Mouse (Mus musculus) heart, embryonic 10.5 days (tissue): Measurements from ENCODE around the gene Ccdc175. TPM values are rescaled to one million over a fixed set of nuclear protein-coding genes. Genes with fewer than 3 reads are reported as not detected.

Source experiments
- DNase-seq: peaks from one replicate; pipeline ENCODE4 v3.0.0-alpha.2; 2017; ENCODE audit warnings: low spot score
- H3K27ac ChIP-seq: fragments of 300-500 bp; sonication (generic); 2 replicates; pipeline ENCODE4 v1.5.1; 2016; ENCODE audit warnings: mild to moderate bottlenecking
- H3K27me3 ChIP-seq: fragments of 300-500 bp; sonication (generic); 2 replicates; pipeline ENCODE4 v1.6.1; 2016; ENCODE audit warnings: mild to moderate bottlenecking; ENCODE audit not compliant: poor library complexity, insufficient read depth, severe bottlenecking
- H3K36me3 ChIP-seq: fragments of 300-500 bp; sonication (generic); 2 replicates; pipeline ENCODE4 v1.6.1; 2016; ENCODE audit warnings: mild to moderate bottlenecking, moderate library complexity
- H3K4me1 ChIP-seq: fragments of 300-500 bp; sonication (generic); 2 replicates; pipeline ENCODE4 v1.6.1; 2016; ENCODE audit warnings: mild to moderate bottlenecking
- H3K4me3 ChIP-seq: fragments of 300-500 bp; sonication (generic); 2 replicates; pipeline ENCODE4 v1.5.1; 2016; ENCODE audit warnings: mild to moderate bottlenecking, moderate library complexity
- H3K9me3 ChIP-seq: fragments of 300-500 bp; sonication (generic); 2 replicates; pipeline ENCODE4 v1.6.1; 2016; ENCODE audit warnings: mild to moderate bottlenecking, moderate library complexity
- WGBS: fragments of 180-500 bp; shearing (Covaris S2); methylation state at CpG from one replicate; pipeline ENCODE4 v1.1.7; 2016; 5-methylcytosine and 5-hydroxymethylcytosine counted together
- polyA plus RNA-seq: library from polyadenylated mRNA; unstranded; fragments of >200 nt; fragmentation: Nextera tagmentation; extraction: Ambion mirVana; gene quantifications from 2 replicates; pipeline ENCODE4 v1.2.1, GENCODE M21; 2016

Ccdc175 gene
- polyA plus RNA-seq, 1 experiment from 2014 or later: not detected

GRCm38 (mm10) chr12:72085329-72086165 is 99.3 kb downstream of the Ccdc175 start, which contains the start of the genes L3hypdh and Jkamp:
TSS of gene L3hypdh (minus strand) at chr12:72085439.
TSS of gene Jkamp (plus strand) at chr12:72085589.
- peak; percentile 100 for DNase-seq
- WGBS: under 1% methylated on average over 60 of the region's 60 CpGs
- Histone ChIP-seq H3K27ac (peak within 1 kb of the TSS; percentile 96), H3K4me3 (peak within 1 kb of the TSS; percentile 81), H3K36me3 (peaks cover 4% of the 10 kb centered on the region), H3K4me1 (peaks cover 29% of the 10 kb centered on the region), H3K9me3 (no peaks in the 10 kb centered on the region), H3K27me3 (no peaks in the 10 kb centered on the region)

- under 1% methylated on average over 31 of the region's 31 CpGs for WGBS
- no peak for DNase-seq
- Histone ChIP-seq H3K27me3 (no peaks in the 10 kb centered on the region), H3K36me3 (no peaks in the 10 kb centered on the region), H3K9me3 (no peaks in the 10 kb centered on the region), H3K4me1 (peaks cover 29% of the 10 kb centered on the region), H3K4me3 (peak overlapping the region; percentile 81), H3K27ac (peak overlapping the region; percentile 96)
Observed at GRCm38 (mm10) chr12:72085024-72085328, 99.9 kb downstream of the Ccdc175 start.

- peak; percentile 88 for DNase-seq
Observed at GRCm38 (mm10) chr12:72084261-72085023, 100.4 kb downstream of the Ccdc175 start.

GRCm38 (mm10) chr12:72083265-72083664 is 101.6 kb downstream of the Ccdc175 start:
- H3K4me1 ChIP-seq: peaks cover 29% of the 10 kb centered on the region
- H3K36me3 ChIP-seq: no peaks in the 10 kb centered on the region
- H3K9me3 ChIP-seq: no peaks in the 10 kb centered on the region
- H3K4me3 ChIP-seq: no peak overlapping the region
- 83% methylated on average over 9 of the region's 9 CpGs for WGBS
- DNase-seq: no peak
- no peak overlapping the region for H3K27ac ChIP-seq
- H3K27me3 ChIP-seq: no peaks in the 10 kb centered on the region

More at GRCm38 (mm10) chr12:72084261-72085023, 100.4 kb downstream of the Ccdc175 start:
- Histone ChIP-seq H3K27ac (peak overlapping the region; percentile 96), H3K36me3 (no peaks in the 10 kb centered on the region), H3K27me3 (no peaks in the 10 kb centered on the region), H3K9me3 (no peaks in the 10 kb centered on the region), H3K4me3 (peak overlapping the region; percentile 81), H3K4me1 (peaks cover 29% of the 10 kb centered on the region)
- 3% methylated on average over 46 of the region's 46 CpGs for WGBS

GRCm38 (mm10) chr12:72082370-72082769 is 102.5 kb downstream of the Ccdc175 start:
- Histone ChIP-seq H3K36me3 (no peaks in the 10 kb centered on the region), H3K27ac (peak overlapping the region; percentile 59; the same call in 1 of the 2 replicates), H3K27me3 (no peaks in the 10 kb centered on the region), H3K4me1 (peaks cover 22% of the 10 kb centered on the region), H3K4me3 (peak overlapping the region; percentile 44), H3K9me3 (no peaks in the 10 kb centered on the region)
- DNase-seq: no peak
- 19% methylated on average over 18 of the region's 18 CpGs for WGBS

- 74% methylated on average over 3 of the region's 3 CpGs for WGBS
- no peaks in the 10 kb centered on the region for H3K27me3 ChIP-seq
- peak overlapping the region; percentile 44 for H3K4me3 ChIP-seq
- DNase-seq: no peak
- H3K27ac ChIP-seq: no peak overlapping the region
- H3K4me1 ChIP-seq: peaks cover 22% of the 10 kb centered on the region
- no peaks in the 10 kb centered on the region for H3K36me3 ChIP-seq
- H3K9me3 ChIP-seq: no peaks in the 10 kb centered on the region
Observed at GRCm38 (mm10) chr12:72081961-72082360, 102.9 kb downstream of the Ccdc175 start.

GRCm38 (mm10) chr12:72078248-72078647 is 106.6 kb downstream of the Ccdc175 start:
- no peak overlapping the region for H3K27ac ChIP-seq
- H3K36me3 ChIP-seq: peaks cover 15% of the 10 kb centered on the region
- H3K9me3 ChIP-seq: 0 out of 2 replicates have a peak, but pooled peaks cover 2% of the 10 kb centered on the region
- H3K4me1 ChIP-seq: peaks cover 11% of the 10 kb centered on the region
- H3K27me3 ChIP-seq: no peaks in the 10 kb centered on the region
- H3K4me3 ChIP-seq: no peak overlapping the region
- DNase-seq: no peak
- 89% methylated on average over 3 of the region's 3 CpGs for WGBS

- Histone ChIP-seq H3K4me3 (peak within 1 kb of the TSS; percentile 80), H3K9me3 (0 out of 2 replicates have a peak, but pooled peaks cover 2% of the 10 kb centered on the region), H3K27me3 (peaks cover 47% of the 10 kb centered on the region), H3K36me3 (peaks cover 15% of the 10 kb centered on the region), H3K4me1 (peaks cover 16% of the 10 kb centered on the region), H3K27ac (peak within 1 kb of the TSS; percentile 73)
- under 1% methylated on average over 94 of the region's 94 CpGs for WGBS
- peak; percentile 90 for DNase-seq
Observed at GRCm38 (mm10) chr12:72070327-72071269, 114.2 kb downstream of the Ccdc175 start, which contains the start of gene Gpr135. TSS of gene Gpr135 (minus strand) at chr12:72071125.

GRCm38 (mm10) chr12:72069626-72070326 is 115.1 kb downstream of the Ccdc175 start:
- no peak for DNase-seq
- H3K36me3 ChIP-seq: peaks cover 10% of the 10 kb centered on the region
- WGBS: 4% methylated on average over 40 of the region's 40 CpGs
- peak overlapping the region; percentile 73 for H3K27ac ChIP-seq
- peaks cover 47% of the 10 kb centered on the region for H3K27me3 ChIP-seq
- H3K9me3 ChIP-seq: 0 out of 2 replicates have a peak, but pooled peaks cover 2% of the 10 kb centered on the region
- peaks cover 16% of the 10 kb centered on the region for H3K4me1 ChIP-seq
- peak overlapping the region; percentile 80 for H3K4me3 ChIP-seq

GRCm38 (mm10) chr12:72057780-72058179 is 127.0 kb downstream of the Ccdc175 start:
- Histone ChIP-seq H3K4me3 (no peak overlapping the region), H3K4me1 (no peaks in the 10 kb centered on the region), H3K9me3 (no peaks in the 10 kb centered on the region), H3K27me3 (no peaks in the 10 kb centered on the region), H3K36me3 (no peaks in the 10 kb centered on the region), H3K27ac (no peak overlapping the region)
- DNase-seq: no peak
- WGBS: 80% methylated on average over 1 of the region's 1 CpGs

- no peak overlapping the region for H3K27ac ChIP-seq
- H3K27me3 ChIP-seq: no peaks in the 10 kb centered on the region
- no peaks in the 10 kb centered on the region for H3K4me1 ChIP-seq
- no peak for DNase-seq
- WGBS: 42% methylated on average over 6 of the region's 6 CpGs
- no peak overlapping the region for H3K4me3 ChIP-seq
- H3K9me3 ChIP-seq: no peaks in the 10 kb centered on the region
- no peaks in the 10 kb centered on the region for H3K36me3 ChIP-seq
Observed at GRCm38 (mm10) chr12:72053851-72054250, 131.0 kb downstream of the Ccdc175 start.

- no peaks in the 10 kb centered on the region for H3K36me3 ChIP-seq
- 42% methylated on average over 6 of the region's 6 CpGs for WGBS
- no peak overlapping the region for H3K4me3 ChIP-seq
- no peaks in the 10 kb centered on the region for H3K4me1 ChIP-seq
- no peaks in the 10 kb centered on the region for H3K27me3 ChIP-seq
- H3K9me3 ChIP-seq: no peaks in the 10 kb centered on the region
- no peak overlapping the region for H3K27ac ChIP-seq
- DNase-seq: no peak
Observed at GRCm38 (mm10) chr12:72053303-72053702, 131.5 kb downstream of the Ccdc175 start.
